8 mouse cellular contexts compared by ENCODE assay signal in the genomic region with DNA sequence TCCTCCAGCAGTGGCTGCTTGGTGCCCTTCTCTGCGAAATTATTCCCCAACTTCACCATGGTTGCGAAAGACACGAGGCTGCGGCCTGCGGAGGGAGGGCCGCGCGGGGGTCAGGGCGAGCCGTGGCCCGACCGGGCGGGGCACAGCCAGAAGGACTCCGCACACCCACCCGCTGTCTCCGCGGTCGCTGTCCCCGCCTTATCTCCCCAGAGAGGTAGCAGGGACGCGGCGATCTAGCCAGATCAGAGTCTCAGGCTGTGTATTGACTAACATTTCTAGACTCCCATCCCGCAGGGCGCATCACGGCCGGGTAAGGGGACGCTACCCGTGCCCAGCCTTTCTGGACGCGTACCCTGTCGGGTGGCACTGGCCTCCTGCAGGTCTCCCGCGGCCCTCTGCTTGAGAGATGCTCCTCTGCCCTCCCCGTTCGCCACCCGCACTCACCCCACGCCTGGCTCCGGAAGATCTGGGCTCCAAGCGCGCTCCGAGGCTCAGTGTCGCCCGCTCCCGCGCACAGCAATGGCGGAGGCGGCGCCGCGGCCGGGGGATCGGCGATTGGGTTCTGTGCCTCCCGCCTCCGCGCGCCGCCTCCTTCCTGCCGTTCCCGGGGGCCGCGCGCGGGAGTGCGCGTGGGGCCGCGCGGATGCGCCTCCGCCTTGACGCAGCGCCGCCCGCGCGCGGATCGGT. TPM values are rescaled to one million over a fixed set of nuclear protein-coding genes. Genes with fewer than 3 reads are reported as not detected.
DNase-seq lines count a peak whose midpoint lies in the region; ATAC-seq and TF ChIP-seq lines count a peak whose summit lies in the region.

No protein-coding gene starts in this region.

- no peak for TF ChIP-seq CTCF in testis, adult 2 months (IDR thresholded peaks at IDR 0.05; ENCODE audit: control insufficient read depth, insufficient read depth, insufficient replicate concordance, low read depth, low read length)
- no peak for TF ChIP-seq CTCF in olfactory bulb, adult 2 months (IDR thresholded peaks at IDR 0.05; ENCODE audit: insufficient read depth, low read depth, low read length)

- under 1% methylated on average over 79 of the region's 79 CpGs for WGBS in embryonic facial prominence, embryonic 15.5 days
- under 1% methylated on average over 79 of the region's 79 CpGs for WGBS in heart, embryonic 12.5 days
- WGBS in liver, embryonic 15.5 days (ENCODE audit: insufficient replicate concordance) = 2% methylated on average over 79 of the region's 79 CpGs
- WGBS in olfactory bulb, adult 2 months = under 1% methylated on average over 79 of the region's 79 CpGs

- peaks cover 15% of the 10 kb centered on the region for H3K4me1 ChIP-seq in testis, adult 2 months (ENCODE audit: control insufficient read depth, insufficient read depth, low read length)
- peaks cover 20% of the 10 kb centered on the region for H3K4me1 ChIP-seq in embryonic facial prominence, embryonic 15.5 days
- 0 out of 2 replicates have a peak, but pooled peaks cover 3% of the 10 kb centered on the region for H3K4me1 ChIP-seq in heart, embryonic 12.5 days (replicated peaks)
- no peaks in the 10 kb centered on the region for H3K4me1 ChIP-seq in liver, embryonic 15.5 days (replicated peaks)
- H3K4me1 ChIP-seq in olfactory bulb, adult 2 months (ENCODE audit: control insufficient read depth, insufficient read depth, low read length) = peaks cover 37% of the 10 kb centered on the region

- TF ChIP-seq POLR2A in testis, adult 2 months (IDR thresholded peaks at IDR 0.05; ENCODE audit: control insufficient read depth, low read depth, low read length) = no peak
- TF ChIP-seq POLR2A in olfactory bulb, adult 2 months (IDR thresholded peaks at IDR 0.05; ENCODE audit: insufficient read depth, low read depth, low read length) = no peak; the same call in 1 of the 2 replicates

- no peaks in the 10 kb centered on the region for H3K27me3 ChIP-seq in testis, adult 2 months (ENCODE audit: control insufficient read depth, insufficient read depth, low read length)
- peaks cover 5% of the 10 kb centered on the region; the same call in 1 of the 2 replicates for H3K27me3 ChIP-seq in embryonic facial prominence, embryonic 15.5 days
- peaks cover 70% of the 10 kb centered on the region for H3K27me3 ChIP-seq in heart, embryonic 12.5 days (replicated peaks)
- peaks cover 65% of the 10 kb centered on the region for H3K27me3 ChIP-seq in liver, embryonic 15.5 days

- H3K27ac ChIP-seq in testis, adult 2 months (ENCODE audit: control insufficient read depth, insufficient read depth, low read depth, low read length) = no peak overlapping the region
- H3K27ac ChIP-seq in embryonic facial prominence, embryonic 15.5 days (replicated peaks) = peak overlapping the region; percentile 63
- H3K27ac ChIP-seq in heart, embryonic 12.5 days (ENCODE audit: poor library complexity, severe bottlenecking) = no peak overlapping the region
- no peak overlapping the region for H3K27ac ChIP-seq in liver, embryonic 15.5 days (replicated peaks)
- peak overlapping the region; percentile 98 for H3K27ac ChIP-seq in olfactory bulb, adult 2 months (ENCODE audit: insufficient read depth, low read depth, low read length)

- ATAC-seq in embryonic facial prominence, embryonic 15.5 days (ENCODE audit: insufficient number of reproducible peaks, low FRiP score, low TSS enrichment, low read depth) = peak; percentile 75
- peak; percentile 56 for ATAC-seq in heart, embryonic 12.5 days (ENCODE audit: insufficient number of reproducible peaks, low FRiP score)
- ATAC-seq in liver, embryonic 15.5 days (ENCODE audit: insufficient read depth) = no peak

- H3K36me3 ChIP-seq in testis, adult 2 months (ENCODE audit: control insufficient read depth, insufficient read depth, low read length) = no peaks in the 10 kb centered on the region; the same call in 1 of the 2 replicates
- H3K36me3 ChIP-seq in embryonic facial prominence, embryonic 15.5 days = peaks cover 31% of the 10 kb centered on the region
- peaks cover 8% of the 10 kb centered on the region for H3K36me3 ChIP-seq in heart, embryonic 12.5 days
- no peaks in the 10 kb centered on the region for H3K36me3 ChIP-seq in liver, embryonic 15.5 days (replicated peaks)

- no peaks in the 10 kb centered on the region for H3K9me3 ChIP-seq in embryonic facial prominence, embryonic 15.5 days (replicated peaks)
- no peaks in the 10 kb centered on the region for H3K9me3 ChIP-seq in heart, embryonic 12.5 days (replicated peaks)
- H3K9me3 ChIP-seq in liver, embryonic 15.5 days (replicated peaks) = no peaks in the 10 kb centered on the region

- H3K4me3 ChIP-seq in testis, adult 2 months (ENCODE audit: control insufficient read depth, low read depth, low read length) = peak overlapping the region; percentile 90
- peak overlapping the region; percentile 85 for H3K4me3 ChIP-seq in embryonic facial prominence, embryonic 15.5 days (replicated peaks)
- H3K4me3 ChIP-seq in heart, embryonic 12.5 days = peak overlapping the region; percentile 61
- peak overlapping the region; percentile 43 for H3K4me3 ChIP-seq in liver, embryonic 15.5 days (replicated peaks)
- H3K4me3 ChIP-seq in olfactory bulb, adult 2 months (ENCODE audit: insufficient read depth, low read depth, low read length) = peak overlapping the region; percentile 89

- DNase-seq in testis, postnatal 14 days (ENCODE audit: low spot score) = no peak
- peak; percentile 75 for DNase-seq in kidney, postnatal 14 days
- DNase-seq in urinary bladder, adult 2 months (ENCODE audit: low spot score) = peak; percentile 26

- H3K9ac ChIP-seq in embryonic facial prominence, embryonic 15.5 days = peak overlapping the region; percentile 72
- peak overlapping the region; percentile 76 for H3K9ac ChIP-seq in heart, embryonic 12.5 days
- H3K9ac ChIP-seq in liver, embryonic 15.5 days = no peak overlapping the region

- H3K4me2 ChIP-seq in embryonic facial prominence, embryonic 15.5 days (replicated peaks) = peak overlapping the region; percentile 86
- peak overlapping the region; percentile 95 for H3K4me2 ChIP-seq in heart, embryonic 12.5 days
- peak overlapping the region; percentile 56 for H3K4me2 ChIP-seq in liver, embryonic 15.5 days

RNA-seq across cellular contexts. Expression of a gene that starts 0.6 kb away (rescaled TPM):
- 42.5 and 51.6 TPM in 2 replicates for polyA plus RNA-seq in testis, adult 2 months (2012; rRNA removed)
- 116 and 124 TPM in 2 replicates for polyA plus RNA-seq in embryonic facial prominence, embryonic 15.5 days (2015; fragmentation: Nextera tagmentation; extraction: Ambion mirVana)
- polyA plus RNA-seq in heart, embryonic 12.5 days (2016; fragmentation: Nextera tagmentation; extraction: Ambion mirVana) = 16.4 and 18.6 TPM in 2 replicates
- 3.2 and 4.0 TPM in 2 replicates for polyA plus RNA-seq in liver, embryonic 15.5 days (2015; fragmentation: Nextera tagmentation; extraction: Ambion mirVana)
- polyA plus RNA-seq in olfactory bulb, adult 2 months (2012; ENCODE audit: insufficient read depth, insufficient read length, low replicate concordance, missing spikeins) = 372 TPM in 1 of 2 replicates, not detected in the other
- polyA plus RNA-seq in urinary bladder, adult 2 months (2012; rRNA removed) = 13.9 and 16.9 TPM in 2 replicates

Comparison
In these comparisons a context has a peak if more than half of its experiments do, and no peak if none do; other contexts are left out.
1. H3K27ac ChIP-seq: peak in embryonic facial prominence, embryonic 15.5 days (single experiment) and olfactory bulb, adult 2 months (single experiment); none in testis, adult 2 months (single experiment), heart, embryonic 12.5 days (single experiment) and liver, embryonic 15.5 days (single experiment).
2. Peak in every context shown above with its lines, with median percentiles within 50 percentile points of each other: H3K4me3 ChIP-seq and H3K4me2 ChIP-seq.